Mouse (Mus musculus) layer of hippocampus, adult 9-10 months (tissue): ENCODE measurements around the gene Kndc1.

Experiments
- DNase-seq: peaks from one replicate; pipeline ENCODE4 v3.0.0; 2022; ENCODE audit warnings: low spot score

Kndc1 gene

DNA sequence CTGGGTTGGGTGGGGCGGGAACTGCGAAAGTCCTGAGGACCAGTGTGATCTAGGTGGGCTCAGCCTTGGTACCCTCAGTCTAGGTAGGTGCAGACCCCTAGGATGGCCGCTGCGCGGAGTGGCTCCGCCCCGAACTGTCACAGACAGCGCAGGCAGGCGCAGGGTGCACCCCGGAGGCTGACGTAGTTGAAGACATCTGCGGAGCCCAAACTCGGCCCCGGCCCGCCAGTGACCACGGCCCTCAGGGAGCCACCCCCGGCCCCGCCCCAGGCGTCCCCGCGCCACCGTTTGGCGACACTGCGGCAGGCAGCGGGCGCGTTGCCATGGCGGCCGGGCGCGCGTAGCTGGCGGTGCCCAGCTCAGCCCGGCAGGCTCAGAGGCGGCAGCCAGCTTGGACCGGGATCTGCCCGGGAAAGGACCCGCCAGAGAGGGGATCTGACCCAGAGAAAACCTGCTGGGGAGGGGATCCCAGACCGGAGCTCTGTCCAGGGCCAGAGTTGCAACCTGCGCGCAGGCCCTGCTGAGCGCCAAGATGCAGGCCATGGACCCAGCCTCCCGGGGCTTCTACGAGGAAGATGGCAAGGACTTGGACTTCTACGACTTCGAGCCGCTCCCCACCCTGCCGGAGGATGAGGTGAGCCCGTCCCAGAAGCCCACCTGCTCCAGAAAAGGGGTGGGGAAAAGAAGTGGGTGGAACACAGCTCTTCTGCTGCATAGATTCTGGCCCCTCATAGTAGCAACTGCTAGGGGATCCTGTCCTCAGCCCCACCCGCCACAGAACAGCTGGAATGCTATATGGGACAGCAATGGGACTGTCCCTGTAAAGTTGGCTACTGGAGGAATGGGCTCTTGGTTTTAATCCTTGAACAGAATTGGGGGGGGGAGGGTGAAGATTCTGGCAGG, at the start of gene Kndc1:
Kndc1 (plus strand) TSS at position 42 of the 903 bp plus-strand sequence.
- DNase-seq: peak; percentile 39

DNA sequence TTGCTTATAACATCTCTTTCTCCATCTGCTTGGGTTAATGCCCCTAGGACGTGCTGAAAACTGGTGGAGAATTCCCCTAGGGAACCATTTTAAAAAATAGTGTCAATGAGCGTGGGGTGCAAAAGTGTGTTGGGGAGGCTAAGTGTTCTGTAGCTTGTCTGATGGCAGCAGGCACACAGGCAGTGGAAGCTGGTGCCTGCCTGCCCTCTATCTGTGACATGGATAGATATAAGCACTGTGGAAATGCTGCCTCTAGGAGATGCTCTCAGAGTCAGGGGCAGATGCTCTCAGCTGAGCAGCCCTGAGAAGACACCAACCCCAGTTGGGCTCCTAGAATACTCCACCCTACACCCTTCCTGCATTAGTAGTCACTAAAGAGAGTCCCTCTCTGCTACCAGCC, 49.4 kb upstream of the Kndc1 start:
- DNase-seq: no peak

- DNase-seq: no peak
Measured at GRCm38 (mm10) chr7:139850152-139850551, 44.3 kb upstream of the Kndc1 start.

DNA sequence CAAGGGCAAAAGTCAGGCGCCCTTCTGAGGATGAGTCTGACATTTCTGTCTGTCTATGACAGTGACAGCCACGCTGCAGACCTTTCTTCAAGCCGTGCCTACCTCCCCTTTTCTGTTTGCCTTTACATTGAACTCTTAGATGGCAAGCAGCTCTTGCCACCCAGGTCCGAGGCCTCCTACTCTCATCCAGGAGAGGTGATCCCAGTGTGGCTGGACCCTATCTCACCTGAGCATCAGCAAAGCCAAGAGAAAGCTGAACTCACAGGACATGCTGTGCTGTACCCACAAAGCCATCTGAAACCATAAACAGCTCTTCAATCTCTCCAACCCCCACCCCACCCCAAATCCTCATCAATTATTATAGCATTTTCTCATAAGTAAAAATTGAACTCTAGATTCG, 43.8 kb upstream of the Kndc1 start:
- no peak for DNase-seq

- DNase-seq: peak; percentile 32
Measured at GRCm38 (mm10) chr7:139851098-139851497, 43.4 kb upstream of the Kndc1 start.

- DNase-seq: no peak
Measured at GRCm38 (mm10) chr7:139855261-139855660, 39.2 kb upstream of the Kndc1 start.

DNA sequence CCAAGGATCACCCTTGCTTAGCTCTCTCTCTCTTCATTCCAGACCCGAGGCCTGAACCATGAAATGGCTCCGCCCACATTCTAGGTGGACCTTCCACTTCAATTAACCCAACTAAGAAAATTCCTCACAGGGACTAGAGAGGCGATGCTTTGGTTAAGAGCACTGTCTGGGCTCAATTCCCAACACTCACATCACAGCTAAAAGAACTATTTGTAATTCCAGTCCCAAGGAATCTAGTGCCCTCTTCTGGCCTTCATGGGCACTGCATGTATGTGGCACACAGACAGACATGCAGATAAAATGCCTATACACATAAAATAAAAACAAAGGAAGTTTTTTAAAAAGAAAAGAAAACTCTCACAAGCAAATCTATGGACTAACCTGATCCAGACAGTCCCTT, 33.1 kb upstream of the Kndc1 start:
- peak; percentile 78 for DNase-seq

- no peak for DNase-seq
Measured at GRCm38 (mm10) chr7:139863076-139863475, 31.4 kb upstream of the Kndc1 start.

DNA sequence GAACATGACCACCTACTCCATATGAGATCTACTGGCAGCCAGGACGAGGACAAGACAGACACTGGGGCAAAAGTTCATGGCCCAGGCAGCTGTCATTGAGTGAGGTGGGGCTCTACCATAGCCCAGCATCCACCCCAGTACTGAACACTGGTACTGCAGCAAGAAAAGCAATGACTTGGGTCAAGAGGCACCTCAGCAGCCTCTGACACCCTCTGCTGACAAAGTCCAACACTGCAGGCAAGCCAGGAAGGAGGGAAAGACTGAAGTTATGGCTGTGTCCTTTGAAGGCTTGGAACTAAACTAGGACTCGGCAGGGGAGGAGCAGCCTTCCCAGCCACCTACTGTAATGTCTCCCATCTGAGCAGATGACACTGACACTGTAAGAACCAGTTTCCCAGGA, 30.2 kb upstream of the Kndc1 start:
- DNase-seq: no peak

DNA sequence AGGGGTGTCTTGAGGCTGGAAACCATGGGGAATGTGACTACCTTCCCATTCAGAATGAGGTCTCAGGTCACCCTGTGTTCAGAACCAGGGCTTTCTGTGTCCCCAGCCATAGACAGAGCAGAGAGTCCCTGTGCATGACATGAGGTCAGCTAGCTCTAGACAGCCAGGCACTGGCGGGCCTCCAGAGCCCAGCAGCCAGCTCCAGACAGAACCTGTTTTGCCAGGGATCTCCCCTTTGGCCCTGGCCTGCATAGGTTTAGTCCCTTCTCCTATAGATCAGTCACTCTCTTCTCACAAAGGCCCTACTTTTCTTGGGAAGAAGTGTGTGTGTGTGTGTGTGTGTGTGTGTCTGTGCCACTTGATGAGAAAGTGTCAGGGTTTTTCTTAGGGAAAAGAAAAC, 29.6 kb upstream of the Kndc1 start:
- DNase-seq: no peak

- DNase-seq: no peak
Measured at GRCm38 (mm10) chr7:139871014-139871413, 23.5 kb upstream of the Kndc1 start.

- peak; percentile 36 for DNase-seq
Measured at GRCm38 (mm10) chr7:139877167-139877792, 17.2 kb upstream of the Kndc1 start.

GRCm38 (mm10) chr7:139878122-139878521, 16.4 kb upstream of the Kndc1 start:
- DNase-seq: no peak

DNA sequence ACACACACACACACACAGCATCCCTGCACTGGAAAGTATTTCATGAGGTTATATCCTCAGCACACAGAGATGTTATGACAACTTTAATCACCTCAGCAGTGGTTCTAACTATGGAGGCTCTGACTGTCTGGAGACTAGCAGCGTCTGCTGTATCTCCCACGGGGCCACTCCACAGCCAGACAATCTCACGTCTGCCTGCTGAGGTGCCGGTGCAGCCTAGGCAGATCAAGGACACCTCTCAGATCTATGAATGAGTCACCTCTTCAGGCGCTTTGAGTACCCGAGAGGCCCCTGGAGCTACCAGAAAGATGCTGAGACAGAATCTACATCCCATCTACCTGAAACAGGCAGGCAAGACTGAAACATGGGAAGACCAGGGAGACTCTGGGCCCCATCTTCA, 15.9 kb upstream of the Kndc1 start:
- no peak for DNase-seq

- no peak for DNase-seq
Measured at GRCm38 (mm10) chr7:139883545-139883944, 11.0 kb upstream of the Kndc1 start.

DNA sequence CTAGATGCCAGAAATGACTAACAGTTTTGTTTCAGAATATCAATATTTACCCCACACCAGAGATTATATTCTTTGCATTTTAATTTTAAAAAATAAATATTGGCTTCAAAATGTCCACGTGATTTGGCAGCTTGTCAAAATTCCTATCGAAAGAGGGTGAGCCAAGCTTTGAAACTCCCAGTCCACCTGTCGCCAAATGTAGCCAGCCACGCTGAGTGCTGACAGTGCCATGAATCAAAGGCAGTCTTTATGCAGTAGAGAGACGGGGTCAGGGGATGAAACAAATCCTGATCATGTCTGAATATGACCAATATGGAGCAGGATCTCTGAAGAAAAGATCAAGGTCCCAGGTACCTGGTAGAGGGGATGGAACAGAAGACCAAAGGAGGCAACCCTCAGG, 2.7 kb upstream of the Kndc1 start:
- DNase-seq: no peak

DNA sequence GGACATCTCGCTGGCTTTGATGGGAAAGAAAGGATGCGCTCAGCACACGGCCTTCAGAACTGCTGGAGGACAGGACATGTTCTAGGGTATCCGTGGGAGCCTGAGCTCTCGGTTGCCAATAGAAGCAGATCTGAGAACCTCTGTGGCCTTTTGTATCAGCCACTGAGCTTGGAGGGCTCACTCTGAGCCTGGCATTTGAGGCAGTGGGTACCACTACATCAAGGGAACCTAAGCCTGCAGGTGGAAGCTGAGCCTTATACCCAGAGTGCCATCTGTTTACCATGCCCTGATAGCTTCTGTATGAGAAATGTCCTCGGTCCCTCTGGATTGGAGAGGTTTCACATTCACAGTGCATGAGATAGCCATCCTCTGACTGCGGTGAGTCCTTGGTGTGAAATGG, 1.8 kb downstream of the Kndc1 start:
- no peak for DNase-seq

DNA sequence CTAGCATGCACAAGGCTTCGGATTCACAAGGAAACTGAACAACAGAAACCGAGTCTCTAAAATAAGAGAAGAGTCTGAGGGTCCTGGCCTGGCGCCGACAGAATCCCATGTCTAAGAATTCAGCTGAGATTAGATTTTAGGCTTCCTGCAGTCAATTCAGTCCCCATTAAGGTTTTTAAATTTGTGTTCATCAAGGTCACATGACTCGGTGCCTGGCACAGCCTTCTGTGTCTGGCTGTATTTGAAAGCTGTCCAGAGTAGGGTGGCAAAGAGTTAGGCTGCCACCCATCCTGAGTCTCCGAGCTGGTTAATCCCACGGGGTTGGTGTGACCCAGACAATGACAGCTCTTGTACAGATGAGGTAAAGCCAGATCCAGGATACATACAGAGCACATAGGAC, 2.3 kb downstream of the Kndc1 start:
- no peak for DNase-seq

- no peak for DNase-seq
Measured at GRCm38 (mm10) chr7:139898606-139899005, 4.1 kb downstream of the Kndc1 start.

DNA sequence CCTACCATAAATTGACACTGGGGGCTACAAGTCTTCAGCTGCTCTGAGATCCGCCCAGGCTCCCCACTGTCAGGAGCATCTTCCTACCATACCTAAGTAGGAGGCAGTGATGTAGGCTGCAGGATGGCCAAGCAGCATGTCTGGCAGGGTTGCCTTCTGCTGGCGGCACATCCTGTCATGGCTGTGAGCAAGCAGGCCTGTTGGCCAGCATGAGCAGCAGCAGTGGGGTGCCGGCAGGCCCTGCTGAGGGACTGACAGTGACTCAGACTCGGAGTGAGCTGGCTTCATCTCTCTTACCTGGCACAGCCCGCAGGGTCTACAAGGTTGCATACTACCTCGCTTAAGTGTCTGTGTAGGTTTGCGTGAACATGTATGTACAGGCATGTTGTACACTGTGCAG, 5.0 kb downstream of the Kndc1 start:
- no peak for DNase-seq

- no peak for DNase-seq
Measured at GRCm38 (mm10) chr7:139900456-139900855, 6.0 kb downstream of the Kndc1 start.

DNA sequence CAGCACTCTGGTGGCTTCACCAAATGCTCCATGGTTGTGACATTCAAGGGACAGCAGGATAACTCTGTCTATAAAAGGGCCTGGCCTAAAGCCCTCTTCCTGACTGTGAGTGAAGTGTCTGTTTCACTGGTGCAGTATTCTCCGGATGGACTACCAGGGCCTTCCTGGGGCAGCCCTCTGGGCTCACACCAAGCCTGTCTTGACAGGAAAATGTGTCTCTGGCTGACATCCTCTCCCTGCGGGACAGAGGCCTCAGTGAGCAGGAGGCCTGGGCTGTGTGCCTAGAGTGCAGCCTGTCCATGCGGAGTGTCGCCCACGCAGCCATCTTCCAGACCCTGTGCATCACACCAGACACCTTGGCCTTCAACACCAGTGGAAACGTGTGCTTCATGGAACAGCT, 6.4 kb downstream of the Kndc1 start:
- DNase-seq: no peak

- DNase-seq: no peak
Measured at GRCm38 (mm10) chr7:139901981-139902380, 7.5 kb downstream of the Kndc1 start.

GRCm38 (mm10) chr7:139905261-139905660, 10.8 kb downstream of the Kndc1 start:
- DNase-seq: no peak
